Mouse (Mus musculus): ENCODE results near the gene Gab2. TPM values are rescaled to one million over a fixed set of nuclear protein-coding genes. Genes with fewer than 3 reads are reported as not detected.

Gene Gab2
- 16.1 and 20.7 TPM in 2 replicates for total RNA-seq (2021)
- long read RNA-seq, experiment 1, partial matches to known transcripts = 1 of 9 reads
- long read RNA-seq, experiment 1, other reads (novel, unspliced or antisense) = 7 of 9 reads
- long read RNA-seq, experiment 2, partial matches to known transcripts = 1 of 4 reads
- long read RNA-seq, experiment 2, other reads (novel, unspliced or antisense) = 3 of 4 reads

- peak; percentile 88 for DNase-seq
Observed at GRCm38 (mm10) chr7:97081242-97081958, at the start of gene Gab2. Gene Gab2, plus strand, starts transcription at chr7:97081586.

- no peak for DNase-seq
Observed at GRCm38 (mm10) chr7:97032412-97032811, 49.0 kb upstream of the Gab2 start.

GRCm38 (mm10) chr7:97039641-97040040, 41.7 kb upstream of the Gab2 start:
- peak; percentile 50 for DNase-seq

GRCm38 (mm10) chr7:97041868-97042449, 39.4 kb upstream of the Gab2 start:
- DNase-seq = no peak

GRCm38 (mm10) chr7:97042981-97043380, 38.4 kb upstream of the Gab2 start:
- DNase-seq = no peak

GRCm38 (mm10) chr7:97060966-97061365, 20.4 kb upstream of the Gab2 start:
- DNase-seq = no peak

GRCm38 (mm10) chr7:97071512-97071911, 9.9 kb upstream of the Gab2 start:
- no peak for DNase-seq

- DNase-seq = no peak
Observed at GRCm38 (mm10) chr7:97072061-97072460, 9.3 kb upstream of the Gab2 start.

GRCm38 (mm10) chr7:97074974-97075373, 6.4 kb upstream of the Gab2 start:
- DNase-seq = peak; percentile 16

- no peak for DNase-seq
Observed at GRCm38 (mm10) chr7:97076977-97077376, 4.4 kb upstream of the Gab2 start.

GRCm38 (mm10) chr7:97078685-97079084, 2.7 kb upstream of the Gab2 start:
- DNase-seq = no peak

- DNase-seq = peak; percentile 50
Observed at GRCm38 (mm10) chr7:97079145-97079544, 2.2 kb upstream of the Gab2 start.

- no peak for DNase-seq
Observed at GRCm38 (mm10) chr7:97079651-97080365, 1.6 kb upstream of the Gab2 start.

GRCm38 (mm10) chr7:97080621-97081241, 655 bp upstream of the Gab2 start:
- DNase-seq = no peak

- DNase-seq = no peak
Observed at GRCm38 (mm10) chr7:97081959-97082218, 503 bp downstream of the Gab2 start.

- DNase-seq = peak; percentile 72
Observed at GRCm38 (mm10) chr7:97082219-97083101, 1.1 kb downstream of the Gab2 start.

GRCm38 (mm10) chr7:97083579-97083978, 2.2 kb downstream of the Gab2 start:
- DNase-seq = no peak

- peak; percentile 33 for DNase-seq
Observed at GRCm38 (mm10) chr7:97084181-97084580, 2.8 kb downstream of the Gab2 start.

- no peak for DNase-seq
Observed at GRCm38 (mm10) chr7:97085291-97085690, 3.9 kb downstream of the Gab2 start.

GRCm38 (mm10) chr7:97094241-97094640, 12.9 kb downstream of the Gab2 start:
- DNase-seq = no peak

GRCm38 (mm10) chr7:97108119-97108518, 26.7 kb downstream of the Gab2 start:
- DNase-seq = no peak

- DNase-seq = no peak
Observed at GRCm38 (mm10) chr7:97128949-97129348, 47.6 kb downstream of the Gab2 start.
